ENCODE assay signal across 15 mouse cellular contexts in the genomic region with DNA sequence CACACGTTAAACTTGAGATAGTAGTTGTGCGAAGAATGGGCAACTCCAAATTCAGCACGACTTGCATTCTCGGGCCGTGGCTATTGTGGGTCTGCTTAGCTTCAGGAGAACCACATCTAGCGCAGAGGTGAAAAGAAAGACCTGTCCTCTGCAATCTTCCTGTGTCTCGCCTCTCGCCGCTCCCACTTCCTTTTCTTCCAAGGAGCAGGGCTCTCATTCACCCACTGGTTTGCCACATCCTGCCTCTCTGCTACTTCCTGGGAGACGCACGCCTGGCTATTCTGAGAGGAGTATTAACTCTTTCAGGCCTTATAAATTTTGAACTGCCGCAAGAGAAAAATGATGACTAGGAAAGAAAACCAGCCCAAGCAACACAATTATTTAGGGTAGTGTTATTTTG. TPM values are rescaled to one million over a fixed set of nuclear protein-coding genes. Genes with fewer than 3 reads are reported as not detected.
DNase-seq lines count a peak whose midpoint lies in the region; ATAC-seq and TF ChIP-seq lines count a peak whose summit lies in the region.
"Had no signal": no experiment of that assay in that cellular context is flagged by ENCODE, and none has a peak within 500 bp of the region (broad histone marks: within the 10 kb centered on the region; RNA-seq: fewer than 3 reads in every experiment).

No protein-coding gene starts in this region.

- ATAC-seq in heart, embryonic 13.5 days (ENCODE audit: extremely low read depth, insufficient number of reproducible peaks, low FRiP score, low TSS enrichment), result no peak
- ATAC-seq in liver, embryonic 14.5 days (ENCODE audit: insufficient read depth), result no peak
- ATAC-seq in stomach, postnatal 0 days (ENCODE audit: low FRiP score, low TSS enrichment), result no peak
- ATAC-seq: forebrain, postnatal 0 days had no signal

- DNase-seq in heart, embryonic 10.5 days (ENCODE audit: low spot score), result no peak
- peak; percentile 46 for DNase-seq in ZHBTc4 (ENCODE audit: low read depth, low spot score)
- no peak for DNase-seq in liver, embryonic 14.5 days (ENCODE audit: low read depth in 3 of 3, low spot score in 3 of 3)
- DNase-seq in thymus, postnatal 0 days (ENCODE audit: low spot score), result peak; percentile 56
- DNase-seq in kidney, postnatal 4 days, result no peak
- DNase-seq in urinary bladder, postnatal 10 days (ENCODE audit: low spot score), result no peak
- DNase-seq in stomach, postnatal 0 days (ENCODE audit: low spot score), result no peak
- DNase-seq: B cell, adult 2 months; cerebellum, postnatal 25 days; forebrain, postnatal 0 days; kidney, postnatal 14 days had no signal

- peak overlapping the region; percentile 2; the same call in 1 of the 2 replicates for H3K4me2 ChIP-seq in heart, embryonic 13.5 days
- peak overlapping the region; percentile 6 for H3K4me2 ChIP-seq in liver, embryonic 14.5 days (ENCODE audit: low read depth)
- no peak overlapping the region for H3K4me2 ChIP-seq in stomach, postnatal 0 days (replicated peaks; ENCODE audit: low read depth)
- H3K4me2 ChIP-seq: hindbrain, embryonic 15.5 days; liver, embryonic 15.5 days had no signal

- H3K36me3 ChIP-seq in heart, embryonic 13.5 days, result no peaks in the 10 kb centered on the region
- H3K36me3 ChIP-seq in heart, embryonic 10.5 days, result peaks cover 3% of the 10 kb centered on the region; the same call in 1 of the 2 replicates
- H3K36me3 ChIP-seq in liver, embryonic 14.5 days (replicated peaks; ENCODE audit: control insufficient read depth, insufficient read depth, low read depth), result no peaks in the 10 kb centered on the region
- H3K36me3 ChIP-seq in stomach, postnatal 0 days (ENCODE audit: control insufficient read depth, insufficient read depth, low read length), result no peaks in the 10 kb centered on the region
- H3K36me3 ChIP-seq: hindbrain, embryonic 15.5 days; liver, embryonic 15.5 days had no signal

- H3K27me3 ChIP-seq in heart, embryonic 13.5 days (replicated peaks), result no peaks in the 10 kb centered on the region
- no peaks in the 10 kb centered on the region for H3K27me3 ChIP-seq in heart, embryonic 10.5 days (ENCODE audit: insufficient read depth, poor library complexity, severe bottlenecking)
- no peaks in the 10 kb centered on the region for H3K27me3 ChIP-seq in liver, embryonic 14.5 days (ENCODE audit: control insufficient read depth, insufficient read depth, low read length)
- H3K27me3 ChIP-seq in stomach, postnatal 0 days (ENCODE audit: control insufficient read depth, insufficient read depth, low read length), result no peaks in the 10 kb centered on the region
- H3K27me3 ChIP-seq: hindbrain, embryonic 15.5 days; liver, embryonic 15.5 days had no signal

- H3K27ac ChIP-seq in heart, embryonic 13.5 days (replicated peaks), result no peak overlapping the region
- no peak overlapping the region for H3K27ac ChIP-seq in heart, embryonic 10.5 days
- no peak overlapping the region for H3K27ac ChIP-seq in liver, embryonic 14.5 days
- H3K27ac ChIP-seq in stomach, postnatal 0 days (replicated peaks), result no peak overlapping the region
- H3K27ac ChIP-seq: hindbrain, embryonic 15.5 days; liver, embryonic 15.5 days had no signal

- TF ChIP-seq CTCF in liver, embryonic 14.5 days (IDR thresholded peaks at IDR 0.05; ENCODE audit: low read depth), result no peak
- no peak for TF ChIP-seq CTCF in stomach, postnatal 0 days (IDR thresholded peaks at IDR 0.05; ENCODE audit: low read depth)

- TF ChIP-seq EP300 in liver, embryonic 14.5 days (IDR thresholded peaks at IDR 0.05; ENCODE audit: low read depth), result no peak
- no peak for TF ChIP-seq EP300 in stomach, postnatal 0 days (optimal IDR thresholded peaks at IDR 0.05)

- no peak overlapping the region for H3K4me3 ChIP-seq in heart, embryonic 13.5 days
- no peak overlapping the region for H3K4me3 ChIP-seq in heart, embryonic 10.5 days
- no peak overlapping the region for H3K4me3 ChIP-seq in liver, embryonic 14.5 days (ENCODE audit: insufficient read depth in 1 of 2, low read depth in 2 of 2, low read length in 2 of 2)
- H3K4me3 ChIP-seq in stomach, postnatal 0 days (ENCODE audit: low read depth, low read length), result no peak overlapping the region
- H3K4me3 ChIP-seq: hindbrain, embryonic 15.5 days; left cerebral cortex, adult 2 months; liver, embryonic 15.5 days had no signal

- WGBS in heart, embryonic 13.5 days, result 51% methylated on average over 12 of the region's 12 CpGs
- 61% methylated on average over 12 of the region's 12 CpGs for WGBS in heart, embryonic 10.5 days
- WGBS in liver, embryonic 14.5 days (ENCODE audit: insufficient replicate concordance), result 26% methylated on average over 12 of the region's 12 CpGs
- WGBS in stomach, postnatal 0 days, result 66% methylated on average over 12 of the region's 12 CpGs

- H3K4me1 ChIP-seq in heart, embryonic 13.5 days, result peaks cover 61% of the 10 kb centered on the region
- peaks cover 49% of the 10 kb centered on the region for H3K4me1 ChIP-seq in heart, embryonic 10.5 days
- H3K4me1 ChIP-seq in liver, embryonic 14.5 days (replicated peaks; ENCODE audit: control insufficient read depth in 2 of 2, insufficient read depth in 2 of 2, low read length in 1 of 2), result peaks cover 0 to 2% of the 10 kb centered on the region in 2 experiments; a peak in 2 of 4 replicates
- no peaks in the 10 kb centered on the region for H3K4me1 ChIP-seq in stomach, postnatal 0 days (replicated peaks; ENCODE audit: control insufficient read depth, insufficient read depth)

- no peak overlapping the region for H3K9ac ChIP-seq in heart, embryonic 13.5 days
- no peak overlapping the region for H3K9ac ChIP-seq in liver, embryonic 14.5 days (replicated peaks)
- no peak overlapping the region for H3K9ac ChIP-seq in stomach, postnatal 0 days (ENCODE audit: low read length)
- H3K9ac ChIP-seq: forebrain, postnatal 0 days; hindbrain, embryonic 15.5 days; liver, embryonic 15.5 days had no signal

- no peaks in the 10 kb centered on the region for H3K9me3 ChIP-seq in heart, embryonic 13.5 days
- no peaks in the 10 kb centered on the region for H3K9me3 ChIP-seq in heart, embryonic 10.5 days
- no peaks in the 10 kb centered on the region for H3K9me3 ChIP-seq in liver, embryonic 14.5 days (ENCODE audit: control insufficient read depth, low read length)
- no peaks in the 10 kb centered on the region for H3K9me3 ChIP-seq in stomach, postnatal 0 days (ENCODE audit: control insufficient read depth, low read length)
- H3K9me3 ChIP-seq: hindbrain, embryonic 15.5 days; liver, embryonic 15.5 days had no signal

RNA-seq across cellular contexts. Expression of gene Uchl4, which starts 7.3 kb away (rescaled TPM):
- 1.6 and 1.7 TPM in 2 replicates for polyA plus RNA-seq in heart, embryonic 13.5 days (2015; fragmentation: Nextera tagmentation; extraction: Ambion mirVana)
- 3.2 TPM in 2 replicates for polyA plus RNA-seq in heart, embryonic 10.5 days (2016; fragmentation: Nextera tagmentation; extraction: Ambion mirVana)
- 0.06 and 0.13 TPM in 2 replicates for polyA plus RNA-seq in liver, embryonic 14.5 days (2012; rRNA removed)
- polyA plus RNA-seq in liver, embryonic 14.5 days (2014; fragmentation: Nextera tagmentation; extraction: Ambion mirVana), result 0.75 and 0.77 TPM in 2 replicates
- polyA plus RNA-seq in thymus, postnatal 0 days (2015; fragmentation: Nextera tagmentation; extraction: Ambion mirVana), result 1.9 TPM in 2 replicates
- 2.0 and 2.2 TPM in 2 replicates for polyA plus RNA-seq in stomach, postnatal 0 days (2015; fragmentation: Nextera tagmentation; extraction: Ambion mirVana)

RNA-seq across cellular contexts. Expression of gene Map2k1, which starts 25.7 kb away (rescaled TPM):
- 79.0 and 86.7 TPM in 2 replicates for polyA plus RNA-seq in heart, embryonic 13.5 days (2015; fragmentation: Nextera tagmentation; extraction: Ambion mirVana)
- 108 and 118 TPM in 2 replicates for polyA plus RNA-seq in heart, embryonic 10.5 days (2016; fragmentation: Nextera tagmentation; extraction: Ambion mirVana)
- polyA plus RNA-seq in liver, embryonic 14.5 days (2012; rRNA removed), result 11.7 and 13.5 TPM in 2 replicates
- polyA plus RNA-seq in liver, embryonic 14.5 days (2014; fragmentation: Nextera tagmentation; extraction: Ambion mirVana), result 24.9 and 25.7 TPM in 2 replicates
- polyA plus RNA-seq in thymus, postnatal 0 days (2015; fragmentation: Nextera tagmentation; extraction: Ambion mirVana), result 67.5 and 68.1 TPM in 2 replicates
- 84.1 and 85.0 TPM in 2 replicates for polyA plus RNA-seq in stomach, postnatal 0 days (2015; fragmentation: Nextera tagmentation; extraction: Ambion mirVana)

RNA-seq across cellular contexts. Expression of gene Snapc5, which starts 48.7 kb away (rescaled TPM):
- polyA plus RNA-seq in heart, embryonic 13.5 days (2015; fragmentation: Nextera tagmentation; extraction: Ambion mirVana), result 26.5 and 31.1 TPM in 2 replicates
- polyA plus RNA-seq in heart, embryonic 10.5 days (2016; fragmentation: Nextera tagmentation; extraction: Ambion mirVana), result 25.8 and 29.8 TPM in 2 replicates
- 4.2 and 11.5 TPM in 2 replicates for polyA plus RNA-seq in liver, embryonic 14.5 days (2012; rRNA removed)
- polyA plus RNA-seq in liver, embryonic 14.5 days (2014; fragmentation: Nextera tagmentation; extraction: Ambion mirVana), result 7.5 and 8.3 TPM in 2 replicates
- polyA plus RNA-seq in thymus, postnatal 0 days (2015; fragmentation: Nextera tagmentation; extraction: Ambion mirVana), result 38.2 and 43.5 TPM in 2 replicates
- polyA plus RNA-seq in stomach, postnatal 0 days (2015; fragmentation: Nextera tagmentation; extraction: Ambion mirVana), result 31.8 and 34.4 TPM in 2 replicates

RNA-seq across cellular contexts. Expression of gene Tipin, which starts 53.6 kb away (rescaled TPM):
- 129 and 133 TPM in 2 replicates for polyA plus RNA-seq in heart, embryonic 13.5 days (2015; fragmentation: Nextera tagmentation; extraction: Ambion mirVana)
- polyA plus RNA-seq in heart, embryonic 10.5 days (2016; fragmentation: Nextera tagmentation; extraction: Ambion mirVana), result 170 and 220 TPM in 2 replicates
- 74.2 and 121 TPM in 2 replicates for polyA plus RNA-seq in liver, embryonic 14.5 days (2012; rRNA removed)
- 241 and 245 TPM in 2 replicates for polyA plus RNA-seq in liver, embryonic 14.5 days (2014; fragmentation: Nextera tagmentation; extraction: Ambion mirVana)
- 316 and 327 TPM in 2 replicates for polyA plus RNA-seq in thymus, postnatal 0 days (2015; fragmentation: Nextera tagmentation; extraction: Ambion mirVana)
- polyA plus RNA-seq in stomach, postnatal 0 days (2015; fragmentation: Nextera tagmentation; extraction: Ambion mirVana), result 81.1 and 85.7 TPM in 2 replicates

RNA-seq across cellular contexts. Expression of gene Rpl4, which starts 54.6 kb away (rescaled TPM):
- 707 and 780 TPM in 2 replicates for polyA plus RNA-seq in heart, embryonic 13.5 days (2015; fragmentation: Nextera tagmentation; extraction: Ambion mirVana)
- 998 and 1,151 TPM in 2 replicates for polyA plus RNA-seq in heart, embryonic 10.5 days (2016; fragmentation: Nextera tagmentation; extraction: Ambion mirVana)
- 583 and 863 TPM in 2 replicates for polyA plus RNA-seq in liver, embryonic 14.5 days (2012; rRNA removed)
- polyA plus RNA-seq in liver, embryonic 14.5 days (2014; fragmentation: Nextera tagmentation; extraction: Ambion mirVana), result 840 and 926 TPM in 2 replicates
- 1,382 and 1,420 TPM in 2 replicates for polyA plus RNA-seq in thymus, postnatal 0 days (2015; fragmentation: Nextera tagmentation; extraction: Ambion mirVana)
- 902 and 907 TPM in 2 replicates for polyA plus RNA-seq in stomach, postnatal 0 days (2015; fragmentation: Nextera tagmentation; extraction: Ambion mirVana)

Comparison
In these comparisons a context has a peak if more than half of its experiments do, and no peak if none do; other contexts are left out.
1. DNase-seq: peak in ZHBTc4 (single experiment) and thymus, postnatal 0 days (single experiment); none in heart, embryonic 10.5 days (single experiment), liver, embryonic 14.5 days (0 of 3), kidney, postnatal 4 days (0 of 2), urinary bladder, postnatal 10 days (single experiment) and stomach, postnatal 0 days (single experiment).